Mouse (Mus musculus) C2C12 (cell line): ENCODE measurements around the gene Marf1.

Source experiments
- CEBPB ChIP-seq: IDR thresholded peaks from one replicate; pipeline ENCODE4 v1.6.1; 2011; ENCODE audit warnings: low read depth, mild to moderate bottlenecking, control low read depth, moderate library complexity
- CTCF ChIP-seq: IDR thresholded peaks from one replicate; pipeline ENCODE4 v1.5.1; 2011; ENCODE audit not compliant: control insufficient read depth, insufficient read depth, insufficient read length
- MAX ChIP-seq: IDR thresholded peaks from one replicate; pipeline ENCODE4 v1.6.1; 2011; ENCODE audit warnings: mild to moderate bottlenecking, control low read depth
- MYOD1 ChIP-seq: IDR thresholded peaks from one replicate; pipeline ENCODE4 v1.6.1; 2011; ENCODE audit warnings: low read depth; ENCODE audit not compliant: control insufficient read depth, insufficient read length
- MYOG ChIP-seq: IDR thresholded peaks from one replicate; pipeline ENCODE4 v1.6.1; 2011; ENCODE audit not compliant: control insufficient read depth, insufficient read length; ENCODE audit errors: extremely low read depth
- USF1 ChIP-seq: IDR thresholded peaks from one replicate; pipeline ENCODE4 v1.6.1; 2011; ENCODE audit warnings: low read depth, mild to moderate bottlenecking, control low read depth, moderate library complexity

DNA sequence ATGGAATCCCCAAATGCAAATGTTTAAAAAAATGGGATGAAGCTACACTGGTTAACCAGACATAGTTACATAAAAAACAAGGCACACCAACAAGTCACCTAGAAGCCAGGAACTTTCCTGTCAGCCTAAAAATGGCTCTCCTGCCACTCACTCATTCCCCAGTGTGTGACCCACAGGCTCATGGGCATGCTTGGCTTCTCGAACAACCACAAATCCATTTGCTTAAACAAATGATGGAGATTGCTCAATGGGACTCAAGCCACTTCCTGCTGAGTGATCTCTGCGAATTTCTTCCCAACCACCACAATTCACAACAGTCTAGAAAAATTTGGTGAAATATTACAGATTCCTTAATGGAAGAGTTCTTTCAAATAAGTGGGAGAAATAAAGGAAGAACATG is 52.2 kb downstream of the Marf1 start:
- TF ChIP-seq CTCF (no peak), MAX (no peak), USF1 (no peak), MYOG (no peak), CEBPB (peak; percentile 56), MYOD1 (no peak)
